ENCODE assay signal across 10 mouse cellular contexts in the genomic region with DNA sequence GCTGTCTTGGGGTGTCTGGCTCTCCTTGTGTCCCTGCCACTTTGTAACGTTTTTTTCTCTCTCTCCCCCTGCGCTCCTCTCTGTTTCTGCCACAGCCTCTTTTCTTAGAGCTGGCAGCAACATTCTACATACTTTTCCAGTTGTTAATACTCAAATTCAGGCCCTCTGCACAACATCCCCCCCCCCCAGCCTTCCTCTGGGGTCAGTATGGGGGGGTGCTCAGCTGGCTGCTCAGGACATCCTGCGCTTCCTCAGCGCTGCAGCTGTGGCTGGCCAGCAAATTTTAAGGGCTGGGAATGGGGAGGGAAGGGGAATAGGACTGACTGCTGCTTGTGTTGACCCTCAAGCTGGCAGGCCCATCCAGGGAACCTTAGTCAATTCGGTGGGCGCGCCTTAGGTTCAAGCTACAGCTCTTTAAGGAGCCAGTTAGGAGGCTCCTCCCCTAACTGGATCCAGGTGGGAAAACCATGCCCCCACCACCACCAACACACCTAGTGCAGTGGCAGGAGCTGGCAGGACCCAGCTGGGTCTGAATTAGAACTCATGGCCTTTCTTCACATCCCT. TPM values are rescaled to one million over a fixed set of nuclear protein-coding genes. Genes with fewer than 3 reads are reported as not detected.
DNase-seq lines count a peak whose midpoint lies in the region; ATAC-seq and TF ChIP-seq lines count a peak whose summit lies in the region.
"Had no signal": no experiment of that assay in that cellular context is flagged by ENCODE, and none has a peak within 500 bp of the region (broad histone marks: within the 10 kb centered on the region; RNA-seq: fewer than 3 reads in every experiment).

No protein-coding gene starts in this region.

- TF ChIP-seq CTCF in small intestine, adult 2 months (IDR thresholded peaks at IDR 0.05; ENCODE audit: extremely low read depth, insufficient read length, insufficient replicate concordance, low read depth, low read length), result no peak

- H3K36me3 ChIP-seq in lung, embryonic 15.5 days, result no peaks in the 10 kb centered on the region
- H3K36me3 ChIP-seq in heart, embryonic 12.5 days, result no peaks in the 10 kb centered on the region
- H3K36me3 ChIP-seq in limb, embryonic 10.5 days, result no peaks in the 10 kb centered on the region
- no peaks in the 10 kb centered on the region for H3K36me3 ChIP-seq in small intestine, adult 2 months (ENCODE audit: control insufficient read depth, insufficient read depth, low read length)

- TF ChIP-seq POLR2A in small intestine, adult 2 months (IDR thresholded peaks at IDR 0.05; ENCODE audit: low read depth, low read length), result no peak

- H3K27ac ChIP-seq in lung, embryonic 15.5 days, result peak overlapping the region; percentile 97
- H3K27ac ChIP-seq in heart, embryonic 12.5 days (ENCODE audit: poor library complexity, severe bottlenecking), result peak overlapping the region; percentile 92
- peak overlapping the region; percentile 64 for H3K27ac ChIP-seq in limb, embryonic 10.5 days
- H3K27ac ChIP-seq in small intestine, adult 2 months (ENCODE audit: insufficient read depth, low read depth, low read length), result peak overlapping the region; percentile 18

- DNase-seq in lung, postnatal 25 days (ENCODE audit: low spot score), result no peak
- no peak for DNase-seq in limb, embryonic 10.5 days (ENCODE audit: low spot score)
- DNase-seq in left cerebral cortex, adult 8-10 months (ENCODE audit: low spot score in 2 of 2), result no peak
- no peak for DNase-seq in cerebellum, adult 9-10 months

- ATAC-seq in lung, embryonic 15.5 days (ENCODE audit: borderline replicate concordance, extremely low read depth, low FRiP score, low TSS enrichment), result no peak
- ATAC-seq in heart, embryonic 12.5 days (ENCODE audit: insufficient number of reproducible peaks, low FRiP score), result no peak
- no peak for ATAC-seq in granulocyte monocyte progenitor cell, adult 5-6 weeks (replicated peaks; ENCODE audit: poor library complexity, severe bottlenecking)
- ATAC-seq: Patski had no signal

- peaks cover 86% of the 10 kb centered on the region for H3K4me1 ChIP-seq in lung, embryonic 15.5 days
- H3K4me1 ChIP-seq in heart, embryonic 12.5 days (replicated peaks), result peaks cover 82% of the 10 kb centered on the region
- peaks cover 98% of the 10 kb centered on the region for H3K4me1 ChIP-seq in limb, embryonic 10.5 days
- peaks cover 47% of the 10 kb centered on the region; the same call in 1 of the 2 replicates for H3K4me1 ChIP-seq in small intestine, adult 2 months (ENCODE audit: control insufficient read depth, insufficient read depth, insufficient read length, low read length)

- H3K9ac ChIP-seq in lung, embryonic 15.5 days, result peak overlapping the region; percentile 7; the same call in 1 of the 2 replicates
- H3K9ac ChIP-seq in heart, embryonic 12.5 days, result peak overlapping the region; percentile 96

- H3K4me3 ChIP-seq in lung, embryonic 15.5 days, result peak overlapping the region; percentile 93
- peak overlapping the region; percentile 87 for H3K4me3 ChIP-seq in heart, embryonic 12.5 days
- H3K4me3 ChIP-seq in limb, embryonic 10.5 days, result peak overlapping the region; percentile 32
- H3K4me3 ChIP-seq in small intestine, adult 2 months (ENCODE audit: low read depth, low read length), result peak overlapping the region; percentile 46; the same call in 1 of the 2 replicates

- no peaks in the 10 kb centered on the region for H3K9me3 ChIP-seq in lung, embryonic 15.5 days
- no peaks in the 10 kb centered on the region for H3K9me3 ChIP-seq in heart, embryonic 12.5 days (replicated peaks)
- H3K9me3 ChIP-seq in limb, embryonic 10.5 days (replicated peaks), result no peaks in the 10 kb centered on the region

- no peaks in the 10 kb centered on the region for H3K27me3 ChIP-seq in lung, embryonic 15.5 days
- H3K27me3 ChIP-seq in heart, embryonic 12.5 days (replicated peaks), result no peaks in the 10 kb centered on the region
- no peaks in the 10 kb centered on the region for H3K27me3 ChIP-seq in limb, embryonic 10.5 days (ENCODE audit: low read depth, poor library complexity, severe bottlenecking)
- no peaks in the 10 kb centered on the region for H3K27me3 ChIP-seq in small intestine, adult 2 months (ENCODE audit: control insufficient read depth, insufficient read depth, low read length)
- H3K27me3 ChIP-seq: Patski had no signal

- 20% methylated on average over 7 of the region's 7 CpGs for WGBS in lung, embryonic 15.5 days
- 33% methylated on average over 7 of the region's 7 CpGs for WGBS in heart, embryonic 12.5 days
- 30% methylated on average over 7 of the region's 7 CpGs for WGBS in limb, embryonic 10.5 days
- 31% methylated on average over 7 of the region's 7 CpGs for WGBS in small intestine, adult 2 months

- peak overlapping the region; percentile 92 for H3K4me2 ChIP-seq in lung, embryonic 15.5 days
- H3K4me2 ChIP-seq in heart, embryonic 12.5 days, result peak overlapping the region; percentile 80

RNA-seq across cellular contexts. Expression of a gene that starts 4.1 kb away (rescaled TPM):
- 35.6 and 35.8 TPM in 2 replicates for polyA plus RNA-seq in lung, embryonic 15.5 days (2015; fragmentation: Nextera tagmentation; extraction: Ambion mirVana)
- polyA plus RNA-seq in heart, embryonic 12.5 days (2016; fragmentation: Nextera tagmentation; extraction: Ambion mirVana), result 27.0 and 29.8 TPM in 2 replicates
- polyA plus RNA-seq in limb, embryonic 10.5 days (2016; fragmentation: Nextera tagmentation; extraction: Ambion mirVana), result 6.3 and 11.6 TPM in 2 replicates
- polyA plus RNA-seq in small intestine, adult 2 months (2012; rRNA removed), result 46.5 and 128 TPM in 2 replicates
- total RNA-seq in left cerebral cortex, adult 8-10 months (2022), result 100 to 1,000 TPM; 713 to 794 (median 760) TPM
- total RNA-seq in granulocyte monocyte progenitor cell, adult 5-6 weeks (2014; fragmentation: Nextera tagmentation), result 39.3 and 39.5 TPM in 2 replicates
- 23.0 and 24.2 TPM in 2 replicates for total RNA-seq in granulocyte monocyte progenitor cell, adult 5-6 weeks (2017)

RNA-seq across cellular contexts. Expression of a gene that starts 15.3 kb away (rescaled TPM):
- polyA plus RNA-seq in lung, embryonic 15.5 days (2015; fragmentation: Nextera tagmentation; extraction: Ambion mirVana), result 51.9 and 53.0 TPM in 2 replicates
- 45.9 and 48.1 TPM in 2 replicates for polyA plus RNA-seq in heart, embryonic 12.5 days (2016; fragmentation: Nextera tagmentation; extraction: Ambion mirVana)
- 77.3 and 82.6 TPM in 2 replicates for polyA plus RNA-seq in limb, embryonic 10.5 days (2016; fragmentation: Nextera tagmentation; extraction: Ambion mirVana)
- polyA plus RNA-seq in small intestine, adult 2 months (2012; rRNA removed), result 23.8 and 49.5 TPM in 2 replicates
- total RNA-seq in left cerebral cortex, adult 8-10 months (2022), result 100 to 1,000 TPM; 109 to 128 (median 117) TPM
- total RNA-seq in granulocyte monocyte progenitor cell, adult 5-6 weeks (2014; fragmentation: Nextera tagmentation), result 57.3 and 68.2 TPM in 2 replicates
- total RNA-seq in granulocyte monocyte progenitor cell, adult 5-6 weeks (2017), result 37.6 and 42.6 TPM in 2 replicates

RNA-seq across cellular contexts. Expression of a gene that starts 30.6 kb away (rescaled TPM):
- polyA plus RNA-seq in lung, embryonic 15.5 days (2015; fragmentation: Nextera tagmentation; extraction: Ambion mirVana), result 1.0 and 1.5 TPM in 2 replicates
- polyA plus RNA-seq in heart, embryonic 12.5 days (2016; fragmentation: Nextera tagmentation; extraction: Ambion mirVana), result 6.4 TPM in 2 replicates
- polyA plus RNA-seq in limb, embryonic 10.5 days (2016; fragmentation: Nextera tagmentation; extraction: Ambion mirVana), result 1.2 and 1.5 TPM in 2 replicates
- polyA plus RNA-seq in small intestine, adult 2 months (2012; rRNA removed), result 59.8 and 206 TPM in 2 replicates
- total RNA-seq in left cerebral cortex, adult 8-10 months (2022), result 100 to 1,000 TPM; 137 to 177 (median 145) TPM
- 2.3 and 2.8 TPM in 2 replicates for total RNA-seq in granulocyte monocyte progenitor cell, adult 5-6 weeks (2014; fragmentation: Nextera tagmentation)
- total RNA-seq in granulocyte monocyte progenitor cell, adult 5-6 weeks (2017), result 1.2 TPM in 1 of 2 replicates, not detected in the other

RNA-seq across cellular contexts. Expression of a gene that starts 43.5 kb away (rescaled TPM):
- polyA plus RNA-seq in lung, embryonic 15.5 days (2015; fragmentation: Nextera tagmentation; extraction: Ambion mirVana), result not detected in 2 replicates
- polyA plus RNA-seq in heart, embryonic 12.5 days (2016; fragmentation: Nextera tagmentation; extraction: Ambion mirVana), result not detected in 2 replicates
- not detected in 2 replicates for polyA plus RNA-seq in limb, embryonic 10.5 days (2016; fragmentation: Nextera tagmentation; extraction: Ambion mirVana)
- polyA plus RNA-seq in small intestine, adult 2 months (2012; rRNA removed), result 0.10 TPM in 1 of 2 replicates, not detected in the other
- not detected for total RNA-seq in left cerebral cortex, adult 8-10 months (2022)
- total RNA-seq in granulocyte monocyte progenitor cell, adult 5-6 weeks (2014; fragmentation: Nextera tagmentation), result not detected in 2 replicates
- not detected in 2 replicates for total RNA-seq in granulocyte monocyte progenitor cell, adult 5-6 weeks (2017)
- total RNA-seq: heart, adult 18-20 months had no signal

RNA-seq across cellular contexts. Expression of a gene that starts 50.8 kb away (rescaled TPM):
- polyA plus RNA-seq in lung, embryonic 15.5 days (2015; fragmentation: Nextera tagmentation; extraction: Ambion mirVana), result 21.1 and 21.2 TPM in 2 replicates
- 20.3 and 21.4 TPM in 2 replicates for polyA plus RNA-seq in heart, embryonic 12.5 days (2016; fragmentation: Nextera tagmentation; extraction: Ambion mirVana)
- 22.8 and 25.0 TPM in 2 replicates for polyA plus RNA-seq in limb, embryonic 10.5 days (2016; fragmentation: Nextera tagmentation; extraction: Ambion mirVana)
- polyA plus RNA-seq in small intestine, adult 2 months (2012; rRNA removed), result 19.8 and 38.5 TPM in 2 replicates
- total RNA-seq in left cerebral cortex, adult 8-10 months (2022), result 100 to 1,000 TPM; 167 to 198 (median 186) TPM
- total RNA-seq in granulocyte monocyte progenitor cell, adult 5-6 weeks (2014; fragmentation: Nextera tagmentation), result 72.7 and 75.0 TPM in 2 replicates
- 59.8 and 70.1 TPM in 2 replicates for total RNA-seq in granulocyte monocyte progenitor cell, adult 5-6 weeks (2017)

Comparison
In these comparisons a context has a peak if more than half of its experiments do, and no peak if none do; other contexts are left out.
1. H3K27ac ChIP-seq: peak in every context shown above with its lines; median percentile 97 in lung, embryonic 15.5 days; 92 in heart, embryonic 12.5 days; 64 in limb, embryonic 10.5 days; 18 in small intestine, adult 2 months.
2. H3K4me3 ChIP-seq: peak in every context shown above with its lines; median percentile 93 in lung, embryonic 15.5 days; 87 in heart, embryonic 12.5 days; 46 in small intestine, adult 2 months; 32 in limb, embryonic 10.5 days.